Mouse (Mus musculus) limb, embryonic 10.5 days (tissue): ENCODE measurements around the gene Ap4m1. TPM values are rescaled to one million over a fixed set of nuclear protein-coding genes. Genes with fewer than 3 reads are reported as not detected.

Source experiments
- DNase-seq: peaks from one replicate; pipeline ENCODE4 v3.0.0-alpha.2; 2017; ENCODE audit warnings: low spot score
- H3K27ac ChIP-seq: fragments of 300-500 bp; sonication (generic); 2 replicates; pipeline ENCODE4 v1.5.1; 2016; ENCODE audit warnings: mild to moderate bottlenecking
- H3K27me3 ChIP-seq: fragments of 300-500 bp; sonication (generic); 2 replicates; pipeline ENCODE4 v1.6.1; 2016; ENCODE audit warnings: low read depth, mild to moderate bottlenecking; ENCODE audit not compliant: poor library complexity, severe bottlenecking
- H3K36me3 ChIP-seq: fragments of 300-500 bp; sonication (generic); 2 replicates; pipeline ENCODE4 v1.6.1; 2016; ENCODE audit warnings: mild to moderate bottlenecking, moderate library complexity
- H3K4me1 ChIP-seq: fragments of 300-500 bp; sonication (generic); 2 replicates; pipeline ENCODE4 v1.6.1; 2016
- H3K4me3 ChIP-seq: fragments of 300-500 bp; sonication (generic); 2 replicates; pipeline ENCODE4 v1.5.1; 2016; ENCODE audit warnings: mild to moderate bottlenecking, moderate library complexity
- H3K9me3 ChIP-seq: fragments of 300-500 bp; sonication (generic); replicated peaks from 2 replicates; pipeline ENCODE4 v1.6.1; 2016; ENCODE audit warnings: mild to moderate bottlenecking
- WGBS: fragments of 180-500 bp; shearing (Covaris S2); methylation state at CpG from one replicate; pipeline ENCODE4 v1.1.7; 2016; 5-methylcytosine and 5-hydroxymethylcytosine counted together
- polyA plus RNA-seq: library from polyadenylated mRNA; unstranded; fragments of >200 nt; fragmentation: Nextera tagmentation; extraction: Ambion mirVana; gene quantifications from 2 replicates; pipeline ENCODE4 v1.2.1, GENCODE M21; 2016

Gene Ap4m1
- 26.4 and 32.0 TPM in 2 replicates for polyA plus RNA-seq

DNA sequence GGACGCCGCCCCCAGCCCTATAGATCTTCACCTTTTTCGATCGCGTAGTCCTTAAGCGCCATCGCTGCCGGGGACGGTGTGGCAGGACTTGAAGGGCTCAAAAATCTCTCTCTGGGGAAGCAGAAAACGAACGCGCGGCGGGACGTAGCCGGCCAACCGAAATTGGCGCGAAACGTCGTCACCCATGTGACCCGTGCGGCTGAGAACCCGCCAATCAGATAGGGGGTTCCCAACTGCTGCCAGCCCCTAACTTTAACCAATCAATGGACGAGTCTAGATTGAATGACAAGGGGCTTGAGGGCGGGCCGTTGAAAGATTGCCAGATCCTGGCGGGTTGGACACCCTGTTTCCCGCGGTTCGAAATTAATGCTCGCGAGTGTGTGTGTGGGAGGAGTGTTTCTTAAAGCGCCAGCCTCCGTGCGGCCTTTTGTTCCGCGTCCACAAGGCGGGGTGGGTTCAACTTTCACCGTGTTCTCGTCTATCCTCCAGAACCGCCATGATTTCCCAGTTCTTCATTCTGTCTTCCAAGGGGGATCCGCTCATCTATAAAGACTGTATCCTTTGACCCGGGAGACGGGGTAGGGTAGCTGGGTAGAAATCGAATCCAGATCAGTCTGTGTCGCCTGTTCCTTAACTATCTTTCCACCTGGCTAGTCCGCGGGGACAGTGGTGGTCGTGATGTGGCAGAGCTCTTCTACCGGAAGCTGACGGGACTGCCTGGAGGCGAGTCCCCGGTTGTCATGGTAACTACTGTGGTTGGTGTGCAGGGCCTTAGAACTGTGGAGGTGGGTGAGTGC, at the start of gene Ap4m1, which contains the start of gene Mcm7:
Gene Ap4m1 (plus strand): TSS at position 308 of the 797 bp plus-strand sequence.
Gene Mcm7 (minus strand): TSS at position 728 of the 797 bp plus-strand sequence.
- WGBS, result under 1% methylated on average over 54 of the region's 54 CpGs
- peak within 1 kb of the TSS; percentile 84 for H3K4me3 ChIP-seq
- no peaks in the 10 kb centered on the region for H3K9me3 ChIP-seq
- peak within 1 kb of the TSS; percentile 96 for H3K27ac ChIP-seq
- H3K27me3 ChIP-seq, result no peaks in the 10 kb centered on the region
- peak; percentile 89 for DNase-seq
- peaks cover 15% of the 10 kb centered on the region for H3K4me1 ChIP-seq
- H3K36me3 ChIP-seq, result peaks cover 73% of the 10 kb centered on the region

DNA sequence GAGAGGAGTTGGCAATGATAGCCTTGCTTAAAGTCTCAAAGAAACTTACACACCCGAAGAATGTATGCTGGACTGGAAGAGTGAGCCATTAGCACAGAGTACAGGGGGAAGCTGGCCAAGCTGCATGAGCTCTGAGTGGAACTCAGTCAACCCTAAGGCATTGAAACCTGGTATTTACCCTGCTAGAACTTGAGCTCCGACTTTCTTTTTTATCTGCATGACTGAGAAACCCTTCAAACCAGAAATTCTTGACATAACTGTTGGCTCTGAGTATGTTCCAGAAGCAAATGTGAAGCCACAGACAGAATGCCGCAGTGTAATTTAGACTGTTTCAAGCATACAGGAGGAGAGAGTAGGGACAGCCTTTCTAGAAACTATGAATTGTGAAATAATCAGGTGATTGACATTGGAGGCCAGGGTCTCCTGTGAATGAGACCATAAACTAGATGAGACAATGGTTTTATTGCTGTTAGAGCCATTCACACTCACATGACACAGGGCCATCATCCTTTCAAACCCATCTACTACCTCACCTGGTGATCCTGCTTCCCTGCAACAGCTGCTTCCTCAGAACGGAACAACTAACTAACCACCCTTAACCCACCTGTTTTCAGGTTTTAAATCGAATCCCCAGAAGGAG, 39.3 kb upstream of the Ap4m1 start:
- WGBS, result 86% methylated on average over 5 of the region's 5 CpGs
- Histone ChIP-seq H3K36me3 (peaks cover 81% of the 10 kb centered on the region), H3K4me3 (no peak overlapping the region)

DNA sequence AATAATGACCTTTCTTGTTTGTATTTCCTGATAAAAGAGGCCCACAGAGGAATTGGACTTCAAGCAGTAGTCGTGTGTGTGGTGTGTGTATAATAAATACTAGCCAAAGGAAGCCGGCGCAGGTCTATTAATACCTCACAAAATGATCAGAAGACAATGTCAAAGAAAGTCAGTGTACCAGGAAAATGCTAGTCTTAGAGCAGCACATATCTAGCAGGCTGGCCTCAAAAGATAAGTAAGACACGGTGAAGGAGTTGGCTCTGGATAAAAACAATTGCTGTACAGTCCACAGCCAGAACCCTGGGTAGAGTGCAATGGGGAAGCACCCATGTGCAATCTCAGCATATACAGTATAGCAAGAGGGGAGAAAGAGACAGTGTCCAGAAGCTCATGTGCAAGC, 34.5 kb upstream of the Ap4m1 start:
- Histone ChIP-seq H3K27me3 (no peaks in the 10 kb centered on the region), H3K4me1 (no peaks in the 10 kb centered on the region), H3K27ac (no peak overlapping the region), H3K4me3 (no peak overlapping the region), H3K9me3 (no peaks in the 10 kb centered on the region), H3K36me3 (peaks cover 45% of the 10 kb centered on the region)
- WGBS, result 88% methylated on average over 4 of the region's 4 CpGs
- no peak for DNase-seq

More for the DNA sequence above, 39.3 kb upstream of the Ap4m1 start:
- no peak for DNase-seq
- H3K27me3 ChIP-seq, result no peaks in the 10 kb centered on the region
- no peaks in the 10 kb centered on the region for H3K9me3 ChIP-seq
- no peak overlapping the region for H3K27ac ChIP-seq
- H3K4me1 ChIP-seq, result no peaks in the 10 kb centered on the region

DNA sequence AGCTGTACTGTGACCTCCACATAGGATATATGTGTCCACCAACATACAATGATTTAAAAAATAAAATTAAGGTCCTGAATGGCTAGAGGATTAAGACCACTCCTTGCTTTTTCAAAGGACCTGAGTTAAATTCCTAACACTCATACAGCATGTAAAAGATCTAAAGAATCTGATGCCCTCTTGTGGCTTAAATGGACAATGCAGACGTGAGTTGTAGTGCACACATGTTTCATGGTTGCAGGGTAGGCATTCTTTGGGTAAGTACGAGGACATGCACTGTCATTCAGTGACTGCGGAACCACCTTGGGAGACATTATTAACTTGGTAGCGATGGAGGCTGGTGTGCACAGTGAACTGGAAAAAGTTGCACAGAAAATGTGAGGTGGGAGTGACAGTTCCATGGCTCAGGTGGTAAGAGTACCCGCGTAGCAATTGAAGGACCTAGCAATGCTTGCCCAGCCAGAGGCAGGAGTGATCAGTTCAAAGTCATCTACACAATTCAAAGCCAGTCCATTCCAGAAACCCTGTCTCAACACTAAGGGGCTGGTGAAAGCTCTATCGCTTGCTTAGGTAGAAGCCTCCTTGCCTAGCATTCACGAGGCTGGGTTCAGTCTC, 33.8 kb upstream of the Ap4m1 start:
- H3K4me1 ChIP-seq, result no peaks in the 10 kb centered on the region
- H3K36me3 ChIP-seq, result peaks cover 44% of the 10 kb centered on the region
- no peak overlapping the region for H3K27ac ChIP-seq
- DNase-seq, result no peak
- no peak overlapping the region for H3K4me3 ChIP-seq
- H3K9me3 ChIP-seq, result no peaks in the 10 kb centered on the region
- WGBS, result 66% methylated on average over 8 of the region's 8 CpGs
- H3K27me3 ChIP-seq, result no peaks in the 10 kb centered on the region

DNA sequence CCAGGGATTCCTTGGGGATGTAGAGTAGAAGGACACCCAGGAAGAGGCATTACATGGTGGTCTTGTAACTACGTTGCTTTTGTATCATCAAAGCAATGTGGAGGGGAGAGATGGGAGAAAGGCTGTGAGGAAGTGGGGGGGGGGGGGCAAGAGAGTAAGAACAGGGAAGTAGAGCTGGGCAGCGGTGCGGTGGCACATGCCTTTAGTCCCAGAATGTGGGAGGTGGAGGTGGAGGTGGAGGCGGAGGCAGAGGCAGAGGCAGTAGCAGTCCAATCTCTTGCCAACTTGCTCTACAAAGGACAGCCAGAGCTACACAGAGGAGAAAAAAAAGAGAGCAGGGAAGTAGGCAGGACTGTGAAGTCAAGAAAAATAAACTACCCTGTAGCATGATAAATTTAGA, 33.2 kb upstream of the Ap4m1 start:
- H3K27me3 ChIP-seq, result no peaks in the 10 kb centered on the region
- no peaks in the 10 kb centered on the region for H3K4me1 ChIP-seq
- H3K36me3 ChIP-seq, result peaks cover 44% of the 10 kb centered on the region
- DNase-seq, result no peak
- no peak overlapping the region for H3K4me3 ChIP-seq
- WGBS, result 81% methylated on average over 4 of the region's 4 CpGs
- no peaks in the 10 kb centered on the region for H3K9me3 ChIP-seq
- H3K27ac ChIP-seq, result no peak overlapping the region

DNA sequence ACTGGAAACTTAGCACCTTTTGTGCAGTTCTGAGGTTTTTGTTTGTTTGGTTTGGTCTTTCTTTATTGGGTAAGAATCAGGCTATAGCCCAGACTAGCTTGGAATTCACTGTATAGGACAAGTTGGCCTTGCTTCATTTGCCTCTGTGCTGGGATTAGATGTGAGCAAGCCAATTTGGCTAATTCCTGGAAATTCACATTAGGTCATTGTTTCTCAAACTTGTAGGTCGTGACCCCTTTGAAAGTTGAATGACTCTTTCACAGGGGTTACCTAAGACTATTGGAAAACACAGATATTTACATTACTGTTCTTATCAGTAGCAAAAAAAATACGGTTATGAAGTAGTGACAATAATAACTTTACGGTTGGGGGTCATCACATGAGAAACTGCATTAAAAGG, 17.4 kb upstream of the Ap4m1 start:
- H3K36me3 ChIP-seq, result peaks cover 38% of the 10 kb centered on the region
- H3K27me3 ChIP-seq, result no peaks in the 10 kb centered on the region
- peaks cover 9% of the 10 kb centered on the region for H3K4me1 ChIP-seq
- DNase-seq, result no peak
- peak overlapping the region; percentile 99 for H3K27ac ChIP-seq
- 90% methylated on average over 3 of the region's 3 CpGs for WGBS
- peak overlapping the region; percentile 82 for H3K4me3 ChIP-seq
- H3K9me3 ChIP-seq, result no peaks in the 10 kb centered on the region

DNA sequence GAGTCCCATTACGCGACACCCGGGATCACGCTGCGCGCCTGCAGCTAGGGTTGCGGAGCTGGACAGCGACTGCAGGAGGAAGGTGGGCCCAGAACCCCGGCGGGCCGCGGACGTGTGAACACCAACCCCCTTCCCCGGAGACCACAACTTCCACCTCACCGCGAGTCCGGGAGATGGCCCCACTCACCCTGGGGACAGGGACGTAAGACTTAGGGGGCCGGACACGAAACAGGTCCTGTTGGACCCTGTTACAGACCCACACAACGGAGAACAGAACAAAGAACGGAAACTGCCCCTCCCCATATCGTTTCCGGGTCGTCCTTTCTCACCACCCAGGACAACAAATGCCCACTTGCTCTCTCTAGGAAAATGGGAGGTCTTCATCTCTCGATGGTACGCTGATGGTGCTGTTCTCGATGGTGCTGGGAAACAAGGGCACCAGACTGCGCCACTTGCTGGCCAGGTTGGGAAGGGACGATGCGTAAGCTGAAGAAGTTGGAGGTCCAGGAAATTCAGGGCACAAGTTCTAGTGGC, 16.3 kb upstream of the Ap4m1 start, which contains the start of gene Zfp113:
Gene Zfp113 (minus strand): TSS at position 302 of the 534 bp plus-strand sequence.
- Histone ChIP-seq H3K4me1 (peaks cover 12% of the 10 kb centered on the region), H3K27me3 (no peaks in the 10 kb centered on the region), H3K9me3 (no peaks in the 10 kb centered on the region), H3K27ac (peak within 1 kb of the TSS; percentile 99), H3K36me3 (peaks cover 33% of the 10 kb centered on the region), H3K4me3 (peak within 1 kb of the TSS; percentile 82)
- peak; percentile 87 for DNase-seq
- under 1% methylated on average over 31 of the region's 31 CpGs for WGBS

DNA sequence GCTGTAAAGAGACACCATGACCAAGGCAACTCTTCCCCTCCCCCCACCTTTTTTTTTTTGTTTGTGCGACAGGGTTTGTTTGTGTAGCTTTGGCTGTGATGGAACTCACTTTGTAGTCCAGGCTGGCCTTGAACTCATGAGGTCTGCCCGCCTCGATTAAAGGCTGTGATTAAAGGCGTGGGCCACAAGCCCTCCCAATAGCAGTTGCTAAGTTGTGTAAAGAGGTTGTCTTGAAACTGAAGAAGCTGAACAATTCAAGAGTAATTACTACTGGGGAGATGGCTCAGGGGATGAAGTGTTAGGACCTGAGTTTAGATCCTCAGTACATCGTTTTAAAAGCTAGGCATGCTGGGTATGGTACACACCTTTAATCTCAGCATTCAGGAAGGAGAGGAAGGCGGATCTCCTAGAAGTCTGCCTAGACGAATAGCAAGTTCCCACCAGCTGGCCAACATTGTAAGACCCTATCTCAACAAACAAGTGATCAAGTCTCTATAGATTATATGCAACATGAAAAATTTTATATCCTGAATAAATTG, 11.5 kb upstream of the Ap4m1 start:
- H3K36me3 ChIP-seq, result peaks cover 36% of the 10 kb centered on the region
- WGBS, result 73% methylated on average over 7 of the region's 7 CpGs
- peaks cover 22% of the 10 kb centered on the region for H3K4me1 ChIP-seq
- H3K9me3 ChIP-seq, result no peaks in the 10 kb centered on the region
- DNase-seq, result no peak
- H3K27me3 ChIP-seq, result no peaks in the 10 kb centered on the region
- peak overlapping the region; percentile 86 for H3K27ac ChIP-seq
- peak overlapping the region; percentile 78 for H3K4me3 ChIP-seq

DNA sequence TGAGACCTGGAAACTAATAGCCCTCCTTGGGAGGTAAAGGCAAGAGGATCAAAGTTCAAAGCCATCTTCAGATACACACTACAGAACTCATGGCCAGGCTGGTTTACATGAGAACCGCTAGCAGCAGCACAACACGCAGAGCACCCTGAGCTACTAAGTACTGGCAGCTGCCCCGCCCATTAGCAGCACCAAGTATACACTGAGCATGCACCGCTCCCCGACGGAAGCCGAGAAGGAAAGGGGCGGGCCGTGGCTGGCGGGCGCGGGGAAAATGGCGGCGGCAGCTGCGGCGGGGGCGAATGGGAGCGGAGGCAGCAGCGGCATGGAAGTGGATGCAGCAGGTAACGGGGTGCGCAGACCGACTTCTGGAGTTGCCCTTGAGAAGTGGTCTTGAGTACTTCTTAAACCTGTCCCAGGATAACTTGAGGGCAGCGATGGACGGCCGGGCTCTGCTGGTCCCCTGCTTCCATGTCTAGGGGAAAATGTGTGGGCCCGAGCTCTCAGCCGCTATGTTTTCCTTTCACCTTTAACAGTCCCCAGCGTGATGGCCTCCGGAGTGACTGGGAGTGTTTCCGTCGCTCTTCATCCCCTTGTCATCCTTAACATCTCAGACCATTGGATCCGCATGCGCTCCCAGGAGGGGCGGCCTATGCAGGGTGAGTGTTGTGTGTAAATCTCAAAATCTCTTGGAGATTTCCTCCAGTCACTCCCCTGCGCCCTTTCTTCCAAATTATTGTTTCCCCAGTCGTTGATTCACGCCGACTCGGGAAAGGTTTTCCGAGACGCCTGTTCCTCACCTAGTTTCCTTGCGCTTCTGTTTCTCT, 10.7 kb upstream of the Ap4m1 start, which contains the start of gene Cops6:
Gene Cops6 (plus strand): TSS at position 230 of the 824 bp plus-strand sequence.
- Histone ChIP-seq H3K4me1 (peaks cover 22% of the 10 kb centered on the region), H3K4me3 (peak within 1 kb of the TSS; percentile 78), H3K36me3 (peaks cover 43% of the 10 kb centered on the region), H3K27ac (peak within 1 kb of the TSS; percentile 86), H3K27me3 (no peaks in the 10 kb centered on the region), H3K9me3 (no peaks in the 10 kb centered on the region)
- under 1% methylated on average over 42 of the region's 42 CpGs for WGBS
- DNase-seq, result peak; percentile 99

DNA sequence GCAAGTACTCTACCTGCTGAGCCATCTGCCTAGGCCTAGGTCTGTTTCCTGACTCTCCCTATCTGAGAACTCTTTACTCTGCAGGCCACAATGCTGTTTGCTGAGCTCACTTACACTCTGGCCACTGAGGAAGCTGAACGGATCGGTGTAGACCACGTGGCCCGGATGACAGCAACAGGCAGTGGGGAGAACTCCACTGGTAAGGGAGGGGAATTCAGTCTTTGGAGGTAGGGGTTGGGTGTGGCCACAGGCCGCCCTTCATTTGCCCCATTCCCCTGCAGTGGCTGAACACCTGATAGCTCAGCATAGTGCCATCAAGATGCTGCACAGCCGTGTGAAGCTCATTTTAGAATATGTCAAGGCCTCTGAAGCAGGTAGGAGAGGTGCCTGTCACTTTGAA, 8.8 kb upstream of the Ap4m1 start:
- Histone ChIP-seq H3K4me1 (peaks cover 22% of the 10 kb centered on the region), H3K4me3 (0 out of 2 replicates have a peak overlapping the region, but pooled peaks have one; percentile 10), H3K27ac (no peak overlapping the region), H3K27me3 (no peaks in the 10 kb centered on the region), H3K9me3 (no peaks in the 10 kb centered on the region), H3K36me3 (peaks cover 63% of the 10 kb centered on the region)
- no peak for DNase-seq
- 82% methylated on average over 6 of the region's 6 CpGs for WGBS

DNA sequence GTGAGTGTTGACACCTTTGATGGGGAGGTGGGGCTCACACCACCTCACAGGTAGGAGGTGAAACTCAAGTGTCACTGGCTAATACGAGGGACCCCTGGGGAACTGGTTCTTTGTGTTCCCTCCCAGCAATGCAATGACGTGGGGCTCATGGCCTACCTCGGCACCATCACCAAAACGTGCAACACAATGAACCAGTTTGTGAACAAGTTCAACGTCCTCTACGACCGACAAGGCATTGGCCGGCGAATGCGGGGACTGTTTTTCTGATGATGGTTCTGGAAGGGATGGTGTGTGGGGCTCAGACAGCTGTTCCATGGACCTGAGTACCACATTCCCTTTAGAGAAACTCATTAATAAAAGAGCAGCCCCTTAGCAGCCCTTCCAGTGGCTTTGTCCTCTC, 8.2 kb upstream of the Ap4m1 start:
- DNase-seq, result no peak
- peaks cover 22% of the 10 kb centered on the region for H3K4me1 ChIP-seq
- H3K36me3 ChIP-seq, result peaks cover 69% of the 10 kb centered on the region
- no peaks in the 10 kb centered on the region for H3K27me3 ChIP-seq
- H3K9me3 ChIP-seq, result no peaks in the 10 kb centered on the region
- H3K27ac ChIP-seq, result no peak overlapping the region
- 76% methylated on average over 10 of the region's 10 CpGs for WGBS
- H3K4me3 ChIP-seq, result no peak overlapping the region

DNA sequence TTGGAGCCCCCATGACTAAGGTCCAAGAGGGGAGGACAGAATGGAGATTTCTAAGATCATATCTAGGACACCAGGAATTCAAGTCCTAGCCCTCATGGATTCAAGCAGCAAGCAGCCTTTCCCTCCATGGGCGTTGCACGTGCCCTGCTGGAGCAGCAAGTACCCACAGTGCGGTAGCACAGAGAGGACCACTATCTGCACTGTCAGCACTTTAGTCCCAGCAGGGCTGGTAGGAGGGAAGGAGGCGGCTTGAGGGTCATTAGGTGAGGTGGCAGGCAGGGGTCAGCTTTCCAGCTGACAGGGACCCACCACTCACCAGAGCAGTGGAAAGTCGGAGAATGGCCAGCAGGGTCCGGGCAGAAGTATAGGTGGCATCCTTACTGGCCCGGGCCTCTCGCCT, 6.2 kb upstream of the Ap4m1 start:
- 79% methylated on average over 8 of the region's 8 CpGs for WGBS
- Histone ChIP-seq H3K27me3 (no peaks in the 10 kb centered on the region), H3K4me3 (no peak overlapping the region), H3K4me1 (peaks cover 25% of the 10 kb centered on the region), H3K9me3 (no peaks in the 10 kb centered on the region), H3K27ac (no peak overlapping the region), H3K36me3 (peaks cover 84% of the 10 kb centered on the region)
- DNase-seq, result no peak
